Mouse (Mus musculus): Measurements from ENCODE around the gene Gm20662. TPM values are rescaled to one million over a fixed set of nuclear protein-coding genes. Genes with fewer than 3 reads are reported as not detected.

The Gm20662 gene
- polyA plus RNA-seq, 1 experiment from 2014 or later = 0.55 TPM

DNA sequence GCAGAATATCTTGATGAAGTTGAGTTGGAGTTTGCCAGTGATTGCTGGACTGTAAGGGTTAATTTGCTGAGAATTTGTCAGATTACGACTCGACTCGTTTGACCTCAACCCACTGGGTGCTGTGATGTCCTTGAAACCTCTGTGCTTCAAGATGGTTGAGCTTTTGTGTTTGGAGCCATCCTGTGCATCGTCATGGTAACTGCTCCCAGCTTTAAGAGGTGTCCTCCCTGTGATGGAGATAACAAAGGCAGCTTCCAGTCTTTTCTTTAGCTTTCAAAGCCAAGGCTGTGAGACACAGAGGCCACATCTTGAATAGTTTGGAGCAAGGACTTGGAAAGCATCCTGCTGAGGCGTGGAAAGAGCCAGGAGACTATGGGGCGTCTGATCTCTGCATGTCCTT, 39.0 kb upstream of the Gm20662 start:
- Histone ChIP-seq H3K4me1 (ENCODE audit: control insufficient read depth in 2 of 2, insufficient read depth in 2 of 2, low read length in 2 of 2) (no peaks in the 10 kb centered on the region), H3K4me3 (ENCODE audit: control insufficient read depth in 1 of 2, insufficient read depth in 1 of 2, low read depth in 1 of 2, low read length in 2 of 2) (no peak overlapping the region), H3K27me3 (ENCODE audit: control insufficient read depth, insufficient read depth, low read length) (no peaks in the 10 kb centered on the region), H3K9me3 (ENCODE audit: control insufficient read depth, low read length) (no peaks in the 10 kb centered on the region), H3K9ac (ENCODE audit: low read length) (no peak overlapping the region), H3K36me3 (ENCODE audit: control insufficient read depth, insufficient read depth, low read length) (peaks cover 49% of the 10 kb centered on the region), H3K4me2 (ENCODE audit: low read length) (no peak overlapping the region), H3K27ac (replicated peaks in 1 of 2; ENCODE audit: control insufficient read depth in 1 of 2, insufficient read depth in 1 of 2, low read depth in 2 of 2, low read length in 2 of 2) (no peak overlapping the region)
- ATAC-seq (ENCODE audit: insufficient number of reproducible peaks, insufficient read depth, low FRiP score, low read depth) = no peak
- WGBS = 64% methylated on average over 6 of the region's 6 CpGs

DNA sequence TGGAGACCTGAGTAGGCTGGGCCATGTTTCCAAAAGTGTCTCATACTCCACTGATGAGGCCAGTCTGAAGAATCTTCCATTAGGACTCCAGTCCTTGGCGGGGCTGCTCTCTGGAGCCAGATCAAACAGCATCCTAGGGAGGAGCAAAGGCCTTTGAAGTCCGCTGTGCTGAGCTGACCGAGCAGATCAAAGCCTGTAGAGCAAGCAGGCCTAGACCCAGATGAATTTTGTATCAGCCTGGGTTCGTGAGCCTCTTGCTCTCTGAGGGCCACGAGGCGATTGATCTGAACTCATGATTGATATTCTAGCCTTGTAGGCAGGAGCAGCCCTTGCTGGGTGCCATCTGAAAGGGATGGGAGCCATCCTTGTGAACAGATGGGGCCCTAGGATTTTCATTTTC, 36.3 kb upstream of the Gm20662 start:
- no peak for ATAC-seq (ENCODE audit: insufficient number of reproducible peaks, insufficient read depth, low FRiP score, low read depth)
- Histone ChIP-seq H3K9me3 (ENCODE audit: control insufficient read depth, low read length) (no peaks in the 10 kb centered on the region), H3K4me3 (ENCODE audit: control insufficient read depth in 1 of 2, insufficient read depth in 1 of 2, low read depth in 1 of 2, low read length in 2 of 2) (no peak overlapping the region), H3K27me3 (ENCODE audit: control insufficient read depth, insufficient read depth, low read length) (no peaks in the 10 kb centered on the region), H3K4me1 (ENCODE audit: control insufficient read depth in 2 of 2, insufficient read depth in 2 of 2, low read length in 2 of 2) (peaks cover 0 to 8% of the 10 kb centered on the region in 2 experiments; a peak in 1 of 4 replicates), H3K27ac (replicated peaks in 1 of 2; ENCODE audit: control insufficient read depth in 1 of 2, insufficient read depth in 1 of 2, low read depth in 2 of 2, low read length in 2 of 2) (no peak overlapping the region), H3K36me3 (ENCODE audit: control insufficient read depth, insufficient read depth, low read length) (peaks cover 56% of the 10 kb centered on the region), H3K9ac (ENCODE audit: low read length) (no peak overlapping the region), H3K4me2 (ENCODE audit: low read length) (no peak overlapping the region)
- WGBS = 71% methylated on average over 6 of the region's 6 CpGs

DNA sequence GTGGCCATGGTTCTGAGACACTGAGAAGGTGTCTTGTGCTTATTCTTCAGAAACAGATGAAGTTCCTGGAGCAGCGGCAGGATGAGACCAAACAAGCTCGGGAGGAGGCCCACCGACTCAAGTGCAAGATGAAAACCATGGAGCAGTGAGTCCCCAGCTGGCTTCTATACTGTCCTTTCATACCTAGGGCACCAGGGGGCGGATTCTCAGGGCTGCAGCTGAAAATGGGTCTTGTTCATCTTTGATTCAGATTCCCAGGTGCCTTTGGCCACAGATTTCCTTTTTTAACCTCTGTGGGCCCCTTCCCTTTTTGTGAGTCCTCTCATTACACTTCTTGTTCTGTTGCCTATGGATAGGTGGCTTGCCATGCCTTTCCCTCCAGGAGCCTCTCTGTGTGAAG, 35.2 kb upstream of the Gm20662 start:
- no peak for ATAC-seq (ENCODE audit: insufficient number of reproducible peaks, insufficient read depth, low FRiP score, low read depth)
- Histone ChIP-seq H3K9ac (ENCODE audit: low read length) (no peak overlapping the region), H3K27ac (replicated peaks in 1 of 2; ENCODE audit: control insufficient read depth in 1 of 2, insufficient read depth in 1 of 2, low read depth in 2 of 2, low read length in 2 of 2) (no peak overlapping the region), H3K4me1 (ENCODE audit: control insufficient read depth in 2 of 2, insufficient read depth in 2 of 2, low read length in 2 of 2) (peaks cover 0 to 8% of the 10 kb centered on the region in 2 experiments; a peak in 1 of 4 replicates), H3K27me3 (ENCODE audit: control insufficient read depth, insufficient read depth, low read length) (no peaks in the 10 kb centered on the region), H3K36me3 (ENCODE audit: control insufficient read depth, insufficient read depth, low read length) (peaks cover 63% of the 10 kb centered on the region), H3K4me3 (ENCODE audit: control insufficient read depth in 1 of 2, insufficient read depth in 1 of 2, low read depth in 1 of 2, low read length in 2 of 2) (no peak overlapping the region), H3K9me3 (ENCODE audit: control insufficient read depth, low read length) (no peaks in the 10 kb centered on the region), H3K4me2 (ENCODE audit: low read length) (no peak overlapping the region)
- 75% methylated on average over 4 of the region's 4 CpGs for WGBS

DNA sequence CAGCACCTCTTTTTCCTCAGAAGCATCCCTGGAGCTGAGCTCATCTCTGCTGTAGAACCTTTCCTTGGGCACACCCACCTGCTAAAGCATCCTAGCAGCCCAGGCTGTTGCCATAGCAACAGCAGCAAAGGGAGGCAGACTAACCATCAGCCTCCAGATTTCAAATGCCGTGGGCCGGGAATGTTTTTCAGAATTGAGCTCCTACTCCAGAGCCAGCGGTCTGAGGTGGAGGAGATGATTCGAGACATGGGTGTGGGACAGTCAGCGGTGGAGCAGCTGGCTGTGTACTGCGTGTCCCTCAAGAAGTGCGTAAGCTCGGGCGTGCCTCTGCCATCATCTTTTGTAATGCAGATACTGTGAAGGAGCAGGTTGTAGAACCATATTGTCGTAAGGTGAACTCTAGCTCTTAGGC, 34.8 kb upstream of the Gm20662 start:
- Histone ChIP-seq H3K4me2 (ENCODE audit: low read length) (no peak overlapping the region), H3K4me1 (ENCODE audit: control insufficient read depth in 2 of 2, insufficient read depth in 2 of 2, low read length in 2 of 2) (peaks cover 0 to 8% of the 10 kb centered on the region in 2 experiments; a peak in 1 of 4 replicates), H3K36me3 (ENCODE audit: control insufficient read depth, insufficient read depth, low read length) (peaks cover 63% of the 10 kb centered on the region), H3K27me3 (ENCODE audit: control insufficient read depth, insufficient read depth, low read length) (no peaks in the 10 kb centered on the region), H3K9me3 (ENCODE audit: control insufficient read depth, low read length) (no peaks in the 10 kb centered on the region), H3K27ac (replicated peaks in 1 of 2; ENCODE audit: control insufficient read depth in 1 of 2, insufficient read depth in 1 of 2, low read depth in 2 of 2, low read length in 2 of 2) (no peak overlapping the region), H3K4me3 (ENCODE audit: control insufficient read depth in 1 of 2, insufficient read depth in 1 of 2, low read depth in 1 of 2, low read length in 2 of 2) (no peak overlapping the region), H3K9ac (ENCODE audit: low read length) (no peak overlapping the region)
- ATAC-seq (ENCODE audit: insufficient number of reproducible peaks, insufficient read depth, low FRiP score, low read depth) = no peak
- 92% methylated on average over 10 of the region's 10 CpGs for WGBS

DNA sequence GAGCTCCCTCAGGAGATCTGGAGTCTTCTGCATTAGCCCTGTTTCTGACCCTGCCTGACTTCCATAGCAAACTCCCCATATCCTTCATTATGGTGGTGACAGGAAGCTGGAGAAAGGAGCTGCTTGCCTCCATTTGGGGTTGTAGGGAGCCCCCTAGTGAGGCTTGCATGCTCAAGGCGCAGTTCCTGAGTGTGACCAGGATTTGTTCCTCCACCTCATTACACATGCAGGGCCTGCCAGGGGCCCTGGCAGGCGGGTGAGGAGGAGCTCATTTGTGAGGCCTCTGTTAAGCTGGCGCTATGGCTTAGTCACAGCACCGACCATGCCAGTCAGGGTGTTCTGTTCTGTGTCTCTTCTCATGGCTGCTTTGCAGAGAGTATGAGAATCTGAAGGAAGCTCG, 34.3 kb upstream of the Gm20662 start:
- Histone ChIP-seq H3K9me3 (ENCODE audit: control insufficient read depth, low read length) (no peaks in the 10 kb centered on the region), H3K4me2 (ENCODE audit: low read length) (no peak overlapping the region), H3K27me3 (ENCODE audit: control insufficient read depth, insufficient read depth, low read length) (no peaks in the 10 kb centered on the region), H3K36me3 (ENCODE audit: control insufficient read depth, insufficient read depth, low read length) (peaks cover 61% of the 10 kb centered on the region), H3K4me3 (ENCODE audit: control insufficient read depth in 1 of 2, insufficient read depth in 1 of 2, low read depth in 1 of 2, low read length in 2 of 2) (no peak overlapping the region), H3K9ac (ENCODE audit: low read length) (no peak overlapping the region; the same call in 1 of the 2 replicates), H3K27ac (replicated peaks in 1 of 2; ENCODE audit: control insufficient read depth in 1 of 2, insufficient read depth in 1 of 2, low read depth in 2 of 2, low read length in 2 of 2) (no peak overlapping the region), H3K4me1 (ENCODE audit: control insufficient read depth in 2 of 2, insufficient read depth in 2 of 2, low read length in 2 of 2) (peaks cover 0 to 8% of the 10 kb centered on the region in 2 experiments; a peak in 1 of 4 replicates)
- no peak for ATAC-seq (ENCODE audit: insufficient number of reproducible peaks, insufficient read depth, low FRiP score, low read depth)
- WGBS = 40% methylated on average over 5 of the region's 5 CpGs

DNA sequence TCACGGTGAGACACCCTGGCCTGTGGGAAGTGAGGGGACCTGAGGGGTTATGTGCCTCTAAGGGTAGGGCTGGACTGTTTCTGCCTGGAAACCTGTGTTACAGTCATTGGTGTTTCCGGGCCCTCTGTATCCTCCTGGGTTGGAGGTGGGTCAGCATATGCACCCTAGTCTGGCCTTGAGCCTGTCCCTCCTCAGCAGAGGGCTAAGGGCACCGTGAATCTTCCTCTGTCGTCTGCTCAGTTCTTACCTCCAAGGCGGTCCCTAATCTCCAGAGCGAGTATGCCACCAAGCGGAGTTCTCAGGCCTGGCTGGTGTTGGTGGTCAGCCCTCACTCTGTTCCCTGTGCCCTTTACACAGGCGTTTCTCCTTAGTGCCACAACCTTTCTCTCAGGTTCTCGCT, 33.2 kb upstream of the Gm20662 start:
- no peak for ATAC-seq (ENCODE audit: insufficient number of reproducible peaks, insufficient read depth, low FRiP score, low read depth)
- Histone ChIP-seq H3K9me3 (ENCODE audit: control insufficient read depth, low read length) (no peaks in the 10 kb centered on the region), H3K36me3 (ENCODE audit: control insufficient read depth, insufficient read depth, low read length) (peaks cover 51% of the 10 kb centered on the region), H3K4me1 (ENCODE audit: control insufficient read depth in 2 of 2, insufficient read depth in 2 of 2, low read length in 2 of 2) (peaks cover 0 to 8% of the 10 kb centered on the region in 2 experiments; a peak in 1 of 4 replicates), H3K27ac (replicated peaks in 1 of 2; ENCODE audit: control insufficient read depth in 1 of 2, insufficient read depth in 1 of 2, low read depth in 2 of 2, low read length in 2 of 2) (no peak overlapping the region), H3K27me3 (ENCODE audit: control insufficient read depth, insufficient read depth, low read length) (no peaks in the 10 kb centered on the region), H3K4me3 (ENCODE audit: control insufficient read depth in 1 of 2, insufficient read depth in 1 of 2, low read depth in 1 of 2, low read length in 2 of 2) (no peak overlapping the region), H3K9ac (ENCODE audit: low read length) (no peak overlapping the region), H3K4me2 (ENCODE audit: low read length) (no peak overlapping the region)
- whole genome bisulfite sequencing = 93% methylated on average over 9 of the region's 9 CpGs

DNA sequence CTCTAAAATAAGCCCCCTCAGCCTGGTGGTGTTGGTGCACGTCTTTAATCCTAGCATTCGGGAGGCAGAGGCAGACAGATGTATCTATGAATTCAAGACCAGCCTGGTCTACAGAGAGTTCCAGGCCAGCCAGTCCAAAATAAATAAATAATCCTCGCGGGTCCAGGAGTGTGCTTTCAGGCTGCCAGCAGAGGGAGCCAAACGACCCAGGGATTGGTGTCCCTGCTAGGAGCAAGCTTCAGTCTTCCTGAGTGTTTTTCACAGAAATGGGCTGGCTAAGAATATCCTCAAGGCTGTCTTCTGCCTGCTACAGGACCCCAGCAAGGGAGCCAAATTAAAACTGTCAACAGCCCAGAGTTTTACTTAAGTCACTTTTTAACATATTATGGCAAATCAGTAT, 32.4 kb upstream of the Gm20662 start:
- 18% methylated on average over 5 of the region's 5 CpGs for WGBS
- Histone ChIP-seq H3K27me3 (ENCODE audit: control insufficient read depth, insufficient read depth, low read length) (no peaks in the 10 kb centered on the region), H3K27ac (replicated peaks in 1 of 2; ENCODE audit: control insufficient read depth in 1 of 2, insufficient read depth in 1 of 2, low read depth in 2 of 2, low read length in 2 of 2) (peak overlapping the region; percentile 49 to 80), H3K9ac (ENCODE audit: low read length) (peak overlapping the region; percentile 9; the same call in 1 of the 2 replicates), H3K4me1 (ENCODE audit: control insufficient read depth in 2 of 2, insufficient read depth in 2 of 2, low read length in 2 of 2) (peaks cover 0 to 8% of the 10 kb centered on the region in 2 experiments; a peak in 1 of 4 replicates), H3K4me2 (ENCODE audit: low read length) (no peak overlapping the region), H3K4me3 (ENCODE audit: control insufficient read depth in 1 of 2, insufficient read depth in 1 of 2, low read depth in 1 of 2, low read length in 2 of 2) (no peak overlapping the region), H3K9me3 (ENCODE audit: control insufficient read depth, low read length) (no peaks in the 10 kb centered on the region), H3K36me3 (ENCODE audit: control insufficient read depth, insufficient read depth, low read length) (peaks cover 49% of the 10 kb centered on the region)
- ATAC-seq (ENCODE audit: insufficient number of reproducible peaks, insufficient read depth, low FRiP score, low read depth) = no peak; the same call in 1 of the 2 replicates

DNA sequence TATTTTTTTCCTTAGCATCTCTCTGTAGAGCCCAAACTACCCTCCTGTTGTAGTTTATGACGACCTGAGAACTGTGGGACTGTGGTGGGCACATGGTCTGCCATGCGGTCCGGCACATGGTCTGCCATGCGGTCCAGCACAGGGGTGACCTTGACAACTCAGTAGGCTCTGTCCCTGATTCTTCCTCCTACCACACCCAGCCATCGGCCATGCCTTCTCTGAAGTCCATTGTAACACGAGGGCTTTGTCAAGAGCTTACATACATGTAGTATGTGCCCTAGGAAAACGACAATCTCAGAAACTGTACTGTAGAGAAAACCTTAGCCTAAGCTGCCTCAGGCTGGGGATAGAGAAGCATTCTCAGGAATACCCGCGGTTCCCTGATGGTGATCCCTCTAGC, 31.5 kb upstream of the Gm20662 start:
- no peaks in the 10 kb centered on the region for H3K27me3 ChIP-seq (ENCODE audit: control insufficient read depth, insufficient read depth, low read length)
- no peaks in the 10 kb centered on the region for H3K9me3 ChIP-seq (ENCODE audit: control insufficient read depth, low read length)
- no peak overlapping the region for H3K9ac ChIP-seq (ENCODE audit: low read length)
- no peak overlapping the region for H3K4me3 ChIP-seq (ENCODE audit: control insufficient read depth in 1 of 2, insufficient read depth in 1 of 2, low read depth in 1 of 2, low read length in 2 of 2)
- H3K4me1 ChIP-seq (ENCODE audit: control insufficient read depth in 2 of 2, insufficient read depth in 2 of 2, low read length in 2 of 2) = peaks cover 0 to 8% of the 10 kb centered on the region in 2 experiments; a peak in 1 of 4 replicates
- H3K27ac ChIP-seq (replicated peaks in 1 of 2; ENCODE audit: control insufficient read depth in 1 of 2, insufficient read depth in 1 of 2, low read depth in 2 of 2, low read length in 2 of 2) = peak overlapping the region in 1 of 2 experiments; percentile 25; a peak in 1 of 4 replicates
- WGBS = 82% methylated on average over 9 of the region's 9 CpGs
- no peak overlapping the region for H3K4me2 ChIP-seq (ENCODE audit: low read length)
- ATAC-seq (ENCODE audit: insufficient number of reproducible peaks, insufficient read depth, low FRiP score, low read depth) = no peak
- H3K36me3 ChIP-seq (ENCODE audit: control insufficient read depth, insufficient read depth, low read length) = peaks cover 42% of the 10 kb centered on the region

Data from heart, embryonic 14.5 days (tissue).